Mouse (Mus musculus): ENCODE results near the gene Wbp11. TPM values are rescaled to one million over a fixed set of nuclear protein-coding genes. Genes with fewer than 3 reads are reported as not detected.

Gene Wbp11
- polyA plus RNA-seq, 1 experiment from 2014 or later: 165 TPM

GRCm38 (mm10) chr6:136811196-136811595 is 16.8 kb downstream of the Wbp11 start:
- Histone ChIP-seq H3K36me3 (ENCODE audit: control insufficient read depth, insufficient read depth, low read length) (peaks cover 26% of the 10 kb centered on the region), H3K27ac (ENCODE audit: low read depth, low read length) (no peak overlapping the region), H3K4me1 (replicated peaks; ENCODE audit: control insufficient read depth, insufficient read depth, low read length) (peaks cover 6% of the 10 kb centered on the region; the same call in 1 of the 2 replicates), H3K27me3 (replicated peaks; ENCODE audit: control insufficient read depth, insufficient read depth, low read length) (no peaks in the 10 kb centered on the region), H3K9me3 (ENCODE audit: control insufficient read depth, low read length) (no peaks in the 10 kb centered on the region), H3K9ac (ENCODE audit: low read depth, low read length) (no peak overlapping the region), H3K4me2 (no peak overlapping the region), H3K4me3 (ENCODE audit: low read depth, low read length) (no peak overlapping the region)
- ATAC-seq (replicated peaks; ENCODE audit: low FRiP score): no peak
- WGBS: 87% methylated on average over 10 of the region's 10 CpGs
- DNase-seq (ENCODE audit: low spot score): no peak

GRCm38 (mm10) chr6:136809673-136810072 is 18.4 kb downstream of the Wbp11 start:
- Histone ChIP-seq H3K27ac (ENCODE audit: low read depth, low read length) (peak overlapping the region; percentile 76; the same call in 1 of the 2 replicates), H3K27me3 (replicated peaks; ENCODE audit: control insufficient read depth, insufficient read depth, low read length) (no peaks in the 10 kb centered on the region), H3K9me3 (ENCODE audit: control insufficient read depth, low read length) (no peaks in the 10 kb centered on the region), H3K4me3 (ENCODE audit: low read depth, low read length) (peak overlapping the region; percentile 73), H3K36me3 (ENCODE audit: control insufficient read depth, insufficient read depth, low read length) (peaks cover 14% of the 10 kb centered on the region), H3K9ac (ENCODE audit: low read depth, low read length) (peak overlapping the region; percentile 88), H3K4me2 (peak overlapping the region; percentile 72), H3K4me1 (replicated peaks; ENCODE audit: control insufficient read depth, insufficient read depth, low read length) (peaks cover 6% of the 10 kb centered on the region; the same call in 1 of the 2 replicates)
- ATAC-seq (replicated peaks; ENCODE audit: low FRiP score): no peak
- no peak for DNase-seq (ENCODE audit: low spot score)
- 44% methylated on average over 13 of the region's 13 CpGs for WGBS

- Histone ChIP-seq H3K4me3 (ENCODE audit: low read depth, low read length) (peak overlapping the region; percentile 73), H3K4me2 (peak overlapping the region; percentile 72), H3K9me3 (ENCODE audit: control insufficient read depth, low read length) (no peaks in the 10 kb centered on the region), H3K4me1 (replicated peaks; ENCODE audit: control insufficient read depth, insufficient read depth, low read length) (peaks cover 6% of the 10 kb centered on the region; the same call in 1 of the 2 replicates), H3K27ac (ENCODE audit: low read depth, low read length) (peak overlapping the region; percentile 76), H3K9ac (ENCODE audit: low read depth, low read length) (peak overlapping the region; percentile 88), H3K27me3 (replicated peaks; ENCODE audit: control insufficient read depth, insufficient read depth, low read length) (no peaks in the 10 kb centered on the region), H3K36me3 (ENCODE audit: control insufficient read depth, insufficient read depth, low read length) (peaks cover 8% of the 10 kb centered on the region)
- 13% methylated on average over 14 of the region's 14 CpGs for WGBS
- ATAC-seq (replicated peaks; ENCODE audit: low FRiP score) (no peak), DNase-seq (ENCODE audit: low spot score) (no peak)
Observed at GRCm38 (mm10) chr6:136809077-136809476, 19.0 kb downstream of the Wbp11 start.

GRCm38 (mm10) chr6:136808631-136809046 is 19.4 kb downstream of the Wbp11 start:
- peak overlapping the region; percentile 88 for H3K9ac ChIP-seq (ENCODE audit: low read depth, low read length)
- H3K27ac ChIP-seq (ENCODE audit: low read depth, low read length): peak overlapping the region; percentile 76
- under 1% methylated on average over 28 of the region's 28 CpGs for WGBS
- peaks cover 6% of the 10 kb centered on the region for H3K4me1 ChIP-seq (replicated peaks; ENCODE audit: control insufficient read depth, insufficient read depth, low read length)
- peak overlapping the region; percentile 72 for H3K4me2 ChIP-seq
- peak; percentile 59 for DNase-seq (ENCODE audit: low spot score)
- ATAC-seq (replicated peaks; ENCODE audit: low FRiP score): peak; percentile 8
- H3K4me3 ChIP-seq (ENCODE audit: low read depth, low read length): peak overlapping the region; percentile 73
- H3K27me3 ChIP-seq (replicated peaks; ENCODE audit: control insufficient read depth, insufficient read depth, low read length): no peaks in the 10 kb centered on the region
- no peaks in the 10 kb centered on the region for H3K9me3 ChIP-seq (ENCODE audit: control insufficient read depth, low read length)
- H3K36me3 ChIP-seq (ENCODE audit: control insufficient read depth, insufficient read depth, low read length): peaks cover 5% of the 10 kb centered on the region; the same call in 1 of the 2 replicates

- Histone ChIP-seq H3K27me3 (replicated peaks; ENCODE audit: control insufficient read depth, insufficient read depth, low read length) (no peaks in the 10 kb centered on the region), H3K9me3 (ENCODE audit: control insufficient read depth, low read length) (no peaks in the 10 kb centered on the region), H3K36me3 (ENCODE audit: control insufficient read depth, insufficient read depth, low read length) (peaks cover 2% of the 10 kb centered on the region; the same call in 1 of the 2 replicates), H3K4me2 (peak within 1 kb of the TSS; percentile 72), H3K4me1 (replicated peaks; ENCODE audit: control insufficient read depth, insufficient read depth, low read length) (peaks cover 11% of the 10 kb centered on the region), H3K4me3 (ENCODE audit: low read depth, low read length) (peak within 1 kb of the TSS; percentile 73), H3K9ac (ENCODE audit: low read depth, low read length) (peak within 1 kb of the TSS; percentile 88), H3K27ac (ENCODE audit: low read depth, low read length) (peak within 1 kb of the TSS; percentile 76)
- 0% methylated on average over 34 of the region's 34 CpGs for WGBS
- peak; percentile 77 for ATAC-seq (replicated peaks; ENCODE audit: low FRiP score)
- peak; percentile 99 for DNase-seq (ENCODE audit: low spot score)
Observed at GRCm38 (mm10) chr6:136808014-136808417, 20.0 kb downstream of the Wbp11 start, which contains the start of gene H2afj. TSS of gene H2afj (plus strand) at chr6:136808244.

- Histone ChIP-seq H3K9ac (ENCODE audit: low read depth, low read length) (peak overlapping the region; percentile 66), H3K4me1 (replicated peaks; ENCODE audit: control insufficient read depth, insufficient read depth, low read length) (peaks cover 15% of the 10 kb centered on the region), H3K27ac (ENCODE audit: low read depth, low read length) (peak overlapping the region; percentile 70), H3K4me2 (peak overlapping the region; percentile 72), H3K9me3 (ENCODE audit: control insufficient read depth, low read length) (no peaks in the 10 kb centered on the region), H3K4me3 (ENCODE audit: low read depth, low read length) (peak overlapping the region; percentile 73), H3K27me3 (replicated peaks; ENCODE audit: control insufficient read depth, insufficient read depth, low read length) (no peaks in the 10 kb centered on the region), H3K36me3 (ENCODE audit: control insufficient read depth, insufficient read depth, low read length) (no peaks in the 10 kb centered on the region)
- 29% methylated on average over 18 of the region's 18 CpGs for WGBS
- no peak for DNase-seq (ENCODE audit: low spot score)
- no peak for ATAC-seq (replicated peaks; ENCODE audit: low FRiP score)
Observed at GRCm38 (mm10) chr6:136807395-136808013, 20.5 kb downstream of the Wbp11 start.

GRCm38 (mm10) chr6:136806819-136807218 is 21.2 kb downstream of the Wbp11 start:
- Histone ChIP-seq H3K27ac (ENCODE audit: low read depth, low read length) (peak overlapping the region; percentile 70; the same call in 1 of the 2 replicates), H3K4me1 (replicated peaks; ENCODE audit: control insufficient read depth, insufficient read depth, low read length) (peaks cover 15% of the 10 kb centered on the region), H3K27me3 (replicated peaks; ENCODE audit: control insufficient read depth, insufficient read depth, low read length) (no peaks in the 10 kb centered on the region), H3K4me3 (ENCODE audit: low read depth, low read length) (peak overlapping the region; percentile 73), H3K4me2 (peak overlapping the region; percentile 72), H3K9ac (ENCODE audit: low read depth, low read length) (peak overlapping the region; percentile 66), H3K9me3 (ENCODE audit: control insufficient read depth, low read length) (no peaks in the 10 kb centered on the region), H3K36me3 (ENCODE audit: control insufficient read depth, insufficient read depth, low read length) (no peaks in the 10 kb centered on the region)
- WGBS: 66% methylated on average over 5 of the region's 5 CpGs
- ATAC-seq (replicated peaks; ENCODE audit: low FRiP score): no peak
- no peak for DNase-seq (ENCODE audit: low spot score)

GRCm38 (mm10) chr6:136805409-136805775 is 22.6 kb downstream of the Wbp11 start:
- 74% methylated on average over 1 of the region's 1 CpGs for WGBS
- peak overlapping the region; percentile 100 for H3K27ac ChIP-seq (ENCODE audit: low read depth, low read length)
- no peak overlapping the region; the same call in 1 of the 2 replicates for H3K4me3 ChIP-seq (ENCODE audit: low read depth, low read length)
- H3K36me3 ChIP-seq (ENCODE audit: control insufficient read depth, insufficient read depth, low read length): no peaks in the 10 kb centered on the region
- no peaks in the 10 kb centered on the region for H3K27me3 ChIP-seq (replicated peaks; ENCODE audit: control insufficient read depth, insufficient read depth, low read length)
- H3K4me1 ChIP-seq (replicated peaks; ENCODE audit: control insufficient read depth, insufficient read depth, low read length): peaks cover 15% of the 10 kb centered on the region
- ATAC-seq (replicated peaks; ENCODE audit: low FRiP score) (no peak), DNase-seq (ENCODE audit: low spot score) (no peak)
- H3K9me3 ChIP-seq (ENCODE audit: control insufficient read depth, low read length): no peaks in the 10 kb centered on the region
- peak overlapping the region; percentile 89 for H3K4me2 ChIP-seq
- H3K9ac ChIP-seq (ENCODE audit: low read depth, low read length): no peak overlapping the region

Data from liver, embryonic 11.5 days (tissue).